Mouse (Mus musculus): Measurements from ENCODE around the gene Il1b. TPM values are rescaled to one million over a fixed set of nuclear protein-coding genes. Genes with fewer than 3 reads are reported as not detected.

Gene Il1b
- total and polyA plus RNA-seq, 2 experiments from 2014 or later, result 0.27 TPM; not detected in 1

DNA sequence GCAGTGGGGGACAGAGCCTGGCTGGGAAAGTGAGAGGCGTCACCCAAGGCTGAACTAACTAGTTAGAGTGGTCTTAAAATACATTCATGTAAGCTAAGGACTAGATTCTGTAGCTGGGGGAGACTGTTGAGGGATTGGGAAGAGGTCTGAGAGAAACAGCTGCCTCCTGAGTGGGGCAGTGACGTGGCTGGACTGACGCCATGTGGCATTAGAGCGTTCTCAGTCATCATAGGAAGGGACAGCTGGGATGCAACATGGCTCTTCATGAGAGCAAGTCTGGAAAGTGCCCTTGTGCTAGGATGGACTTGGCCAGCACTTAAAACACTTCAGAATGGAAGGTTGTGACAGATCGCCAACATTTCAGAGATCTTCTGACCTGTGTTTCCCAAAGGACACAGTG is 2.1 kb downstream of the Il1b start:
- Histone ChIP-seq H3K9ac (replicated peaks; ENCODE audit: low read depth, low read length) (no peak overlapping the region), H3K4me3 (ENCODE audit: low read depth, low read length) (no peak overlapping the region), H3K4me2 (ENCODE audit: low read depth, low read length) (no peak overlapping the region), H3K27ac (ENCODE audit: low read depth) (no peak overlapping the region), H3K4me1 (ENCODE audit: control insufficient read depth, insufficient read depth) (no peaks in the 10 kb centered on the region), H3K27me3 (ENCODE audit: control insufficient read depth, insufficient read depth, low read length) (no peaks in the 10 kb centered on the region), H3K36me3 (replicated peaks; ENCODE audit: control insufficient read depth, insufficient read depth, low read length) (no peaks in the 10 kb centered on the region), H3K9me3 (replicated peaks; ENCODE audit: control insufficient read depth, low read length) (no peaks in the 10 kb centered on the region)
- ATAC-seq (ENCODE audit: insufficient read depth, low read depth), result no peak
- no peak for DNase-seq (ENCODE audit: low spot score)
- TF ChIP-seq CTCF (IDR thresholded peaks at IDR 0.05; ENCODE audit: low read depth) (no peak), EP300 (IDR thresholded peaks at IDR 0.05; ENCODE audit: low read depth) (no peak)
- WGBS, result 80% methylated on average over 5 of the region's 5 CpGs

- H3K27ac ChIP-seq (ENCODE audit: low read depth), result no peak overlapping the region
- DNase-seq (ENCODE audit: low spot score) (no peak), ATAC-seq (ENCODE audit: insufficient read depth, low read depth) (no peak)
- no peak overlapping the region for H3K9ac ChIP-seq (replicated peaks; ENCODE audit: low read depth, low read length)
- no peaks in the 10 kb centered on the region for H3K36me3 ChIP-seq (replicated peaks; ENCODE audit: control insufficient read depth, insufficient read depth, low read length)
- no peaks in the 10 kb centered on the region for H3K27me3 ChIP-seq (ENCODE audit: control insufficient read depth, insufficient read depth, low read length)
- TF ChIP-seq EP300 (IDR thresholded peaks at IDR 0.05; ENCODE audit: low read depth) (no peak), CTCF (IDR thresholded peaks at IDR 0.05; ENCODE audit: low read depth) (no peak)
- no peak overlapping the region for H3K4me3 ChIP-seq (ENCODE audit: low read depth, low read length)
- 41% methylated on average over 2 of the region's 2 CpGs for WGBS
- no peaks in the 10 kb centered on the region for H3K4me1 ChIP-seq (ENCODE audit: control insufficient read depth, insufficient read depth)
- H3K9me3 ChIP-seq (replicated peaks; ENCODE audit: control insufficient read depth, low read length), result no peaks in the 10 kb centered on the region
- H3K4me2 ChIP-seq (ENCODE audit: low read depth, low read length), result no peak overlapping the region
Observed at GRCm38 (mm10) chr2:129368106-129368505, 2.8 kb downstream of the Il1b start.

DNA sequence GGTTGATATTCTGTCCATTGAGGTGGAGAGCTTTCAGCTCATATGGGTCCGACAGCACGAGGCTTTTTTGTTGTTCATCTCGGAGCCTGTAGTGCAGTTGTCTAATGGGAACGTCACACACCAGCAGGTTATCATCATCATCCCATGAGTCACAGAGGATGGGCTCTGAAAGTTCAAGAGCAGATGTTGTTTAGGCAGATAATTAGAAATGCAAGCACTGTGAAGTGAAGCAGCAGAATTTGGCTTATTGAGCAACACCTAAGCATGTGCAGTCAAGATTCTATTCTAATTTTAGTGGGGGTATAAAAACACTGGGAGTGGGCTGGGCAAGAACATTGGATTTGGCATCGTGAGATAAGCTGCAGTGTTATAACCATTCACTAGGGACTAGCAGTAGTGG is 3.7 kb downstream of the Il1b start:
- DNase-seq (ENCODE audit: low spot score) (no peak), ATAC-seq (ENCODE audit: insufficient read depth, low read depth) (no peak)
- no peaks in the 10 kb centered on the region for H3K36me3 ChIP-seq (replicated peaks; ENCODE audit: control insufficient read depth, insufficient read depth, low read length)
- no peak overlapping the region for H3K4me3 ChIP-seq (ENCODE audit: low read depth, low read length)
- H3K9ac ChIP-seq (replicated peaks; ENCODE audit: low read depth, low read length), result no peak overlapping the region
- no peak overlapping the region for H3K27ac ChIP-seq (ENCODE audit: low read depth)
- no peaks in the 10 kb centered on the region for H3K27me3 ChIP-seq (ENCODE audit: control insufficient read depth, insufficient read depth, low read length)
- no peaks in the 10 kb centered on the region for H3K9me3 ChIP-seq (replicated peaks; ENCODE audit: control insufficient read depth, low read length)
- H3K4me2 ChIP-seq (ENCODE audit: low read depth, low read length), result no peak overlapping the region
- H3K4me1 ChIP-seq (ENCODE audit: control insufficient read depth, insufficient read depth), result no peaks in the 10 kb centered on the region
- no peak for TF ChIP-seq EP300 (IDR thresholded peaks at IDR 0.05; ENCODE audit: low read depth)
- TF ChIP-seq CTCF (IDR thresholded peaks at IDR 0.05; ENCODE audit: low read depth), result no peak
- 72% methylated on average over 5 of the region's 5 CpGs for WGBS

DNA sequence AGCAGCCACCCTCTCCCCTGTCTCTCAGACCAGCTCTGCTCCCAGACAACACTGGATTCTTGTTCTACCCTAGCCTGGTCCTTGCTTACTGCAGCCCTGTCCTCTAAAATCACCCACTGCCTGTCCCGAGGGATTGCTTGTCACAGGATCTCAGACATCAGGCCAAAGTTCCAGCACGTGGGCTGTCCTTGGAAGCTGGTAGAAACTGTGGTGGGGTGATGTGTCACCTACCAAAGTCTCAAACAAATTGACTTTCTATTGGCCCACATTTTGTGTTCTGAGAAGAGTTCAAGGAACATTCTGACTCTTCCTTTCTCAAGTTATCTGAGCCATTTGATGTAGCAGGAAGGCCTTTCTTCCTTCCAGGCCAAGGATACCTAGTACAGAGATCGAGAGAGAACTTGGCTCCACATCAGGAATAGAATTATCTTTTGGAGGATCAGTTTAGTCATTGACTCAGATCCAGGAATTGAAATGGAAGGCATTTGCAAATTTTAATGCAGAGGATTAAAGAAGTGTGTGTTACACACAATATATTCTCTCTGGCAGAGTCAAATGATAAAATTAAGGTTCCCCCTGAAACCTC is 9.9 kb downstream of the Il1b start:
- no peaks in the 10 kb centered on the region for H3K4me1 ChIP-seq (ENCODE audit: control insufficient read depth, insufficient read depth)
- H3K27ac ChIP-seq (ENCODE audit: low read depth), result no peak overlapping the region
- H3K9ac ChIP-seq (replicated peaks; ENCODE audit: low read depth, low read length), result no peak overlapping the region
- ATAC-seq (ENCODE audit: insufficient read depth, low read depth), result no peak
- H3K4me2 ChIP-seq (ENCODE audit: low read depth, low read length), result no peak overlapping the region
- no peaks in the 10 kb centered on the region for H3K9me3 ChIP-seq (replicated peaks; ENCODE audit: control insufficient read depth, low read length)
- 62% methylated on average over 3 of the region's 3 CpGs for WGBS
- no peaks in the 10 kb centered on the region for H3K27me3 ChIP-seq (ENCODE audit: control insufficient read depth, insufficient read depth, low read length)
- H3K36me3 ChIP-seq (replicated peaks; ENCODE audit: control insufficient read depth, insufficient read depth, low read length), result no peaks in the 10 kb centered on the region
- TF ChIP-seq EP300 (IDR thresholded peaks at IDR 0.05; ENCODE audit: low read depth) (no peak), CTCF (IDR thresholded peaks at IDR 0.05; ENCODE audit: low read depth) (no peak)
- no peak for DNase-seq (ENCODE audit: low spot score)
- no peak overlapping the region for H3K4me3 ChIP-seq (ENCODE audit: low read depth, low read length)

DNA sequence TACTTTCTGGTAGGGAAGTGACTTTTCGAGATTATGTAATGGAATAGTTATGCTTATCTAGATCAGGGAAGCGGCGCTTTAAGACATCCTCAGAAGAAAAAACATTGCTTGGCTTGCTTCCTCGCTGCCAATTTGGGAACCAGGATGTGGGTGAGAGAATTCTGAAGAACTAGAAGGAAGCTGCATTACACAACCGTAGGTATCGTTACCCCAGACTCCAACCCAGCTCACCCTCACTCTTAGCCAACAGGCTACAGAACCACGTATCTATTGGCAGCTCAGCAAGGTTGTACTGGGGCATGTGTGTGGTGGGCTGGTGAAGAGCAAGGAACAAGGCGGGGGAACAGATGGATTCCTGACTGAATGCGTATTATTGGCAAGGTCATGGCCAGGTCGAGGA is 10.7 kb downstream of the Il1b start:
- DNase-seq (ENCODE audit: low spot score), result no peak
- no peak overlapping the region for H3K4me3 ChIP-seq (ENCODE audit: low read depth, low read length)
- TF ChIP-seq CTCF (IDR thresholded peaks at IDR 0.05; ENCODE audit: low read depth), result no peak
- no peak for TF ChIP-seq EP300 (IDR thresholded peaks at IDR 0.05; ENCODE audit: low read depth)
- no peak overlapping the region for H3K9ac ChIP-seq (replicated peaks; ENCODE audit: low read depth, low read length)
- no peaks in the 10 kb centered on the region for H3K36me3 ChIP-seq (replicated peaks; ENCODE audit: control insufficient read depth, insufficient read depth, low read length)
- WGBS, result 73% methylated on average over 10 of the region's 10 CpGs
- no peak overlapping the region for H3K27ac ChIP-seq (ENCODE audit: low read depth)
- no peak overlapping the region for H3K4me2 ChIP-seq (ENCODE audit: low read depth, low read length)
- H3K27me3 ChIP-seq (ENCODE audit: control insufficient read depth, insufficient read depth, low read length), result no peaks in the 10 kb centered on the region
- no peak for ATAC-seq (ENCODE audit: insufficient read depth, low read depth)
- no peaks in the 10 kb centered on the region for H3K9me3 ChIP-seq (replicated peaks; ENCODE audit: control insufficient read depth, low read length)
- H3K4me1 ChIP-seq (ENCODE audit: control insufficient read depth, insufficient read depth), result no peaks in the 10 kb centered on the region

- H3K27ac ChIP-seq (ENCODE audit: low read depth), result no peak overlapping the region
- H3K36me3 ChIP-seq (replicated peaks; ENCODE audit: control insufficient read depth, insufficient read depth, low read length), result no peaks in the 10 kb centered on the region
- H3K4me3 ChIP-seq (ENCODE audit: low read depth, low read length), result no peak overlapping the region
- 62% methylated on average over 6 of the region's 6 CpGs for WGBS
- no peaks in the 10 kb centered on the region for H3K27me3 ChIP-seq (ENCODE audit: control insufficient read depth, insufficient read depth, low read length)
- H3K4me2 ChIP-seq (ENCODE audit: low read depth, low read length), result no peak overlapping the region
- ATAC-seq (ENCODE audit: insufficient read depth, low read depth) (no peak), DNase-seq (ENCODE audit: low spot score) (no peak)
- no peak overlapping the region for H3K9ac ChIP-seq (replicated peaks; ENCODE audit: low read depth, low read length)
- H3K9me3 ChIP-seq (replicated peaks; ENCODE audit: control insufficient read depth, low read length), result peaks cover 7% of the 10 kb centered on the region; the same call in 1 of the 2 replicates
- TF ChIP-seq CTCF (IDR thresholded peaks at IDR 0.05; ENCODE audit: low read depth), result no peak
- TF ChIP-seq EP300 (IDR thresholded peaks at IDR 0.05; ENCODE audit: low read depth), result no peak
- no peaks in the 10 kb centered on the region for H3K4me1 ChIP-seq (ENCODE audit: control insufficient read depth, insufficient read depth)
Observed at GRCm38 (mm10) chr2:129338138-129338621, 32.8 kb downstream of the Il1b start.
